8 mouse cellular contexts compared by ENCODE assay signal in genomic region chr3:115642001-115642845, GRCm38 (mm10).
A peak's percentile ranks its signal among the peaks of the same experiment; 100 is the strongest.
DNase-seq lines count a peak whose midpoint lies in the region; ATAC-seq and TF ChIP-seq lines count a peak whose summit lies in the region.

No protein-coding gene starts in this region.

- no peaks in the 10 kb centered on the region for H3K27me3 ChIP-seq in intestine, embryonic 16.5 days (replicated peaks; ENCODE audit: control insufficient read depth, insufficient read depth, low read length)
- H3K27me3 ChIP-seq in lung, embryonic 15.5 days, result no peaks in the 10 kb centered on the region

- H3K9me3 ChIP-seq in intestine, embryonic 16.5 days (ENCODE audit: control insufficient read depth, low read length), result no peaks in the 10 kb centered on the region
- H3K9me3 ChIP-seq in lung, embryonic 15.5 days, result no peaks in the 10 kb centered on the region

- H3K4me1 ChIP-seq in bone marrow macrophage, adult 2 months (ENCODE audit: control insufficient read depth, insufficient read depth, low read length), result peaks cover 28% of the 10 kb centered on the region
- peaks cover 8% of the 10 kb centered on the region for H3K4me1 ChIP-seq in intestine, embryonic 16.5 days (ENCODE audit: control insufficient read depth, insufficient read depth, low read length)
- H3K4me1 ChIP-seq in lung, embryonic 15.5 days, result peaks cover 2% of the 10 kb centered on the region; the same call in 1 of the 2 replicates

- peak overlapping the region; percentile 33; the same call in 1 of the 2 replicates for H3K4me3 ChIP-seq in bone marrow macrophage, adult 2 months (ENCODE audit: insufficient read depth, low read length)
- peak overlapping the region; percentile 48 for H3K4me3 ChIP-seq in intestine, embryonic 16.5 days (ENCODE audit: low read length)
- peak overlapping the region; percentile 45 for H3K4me3 ChIP-seq in lung, embryonic 15.5 days

- H3K9ac ChIP-seq in intestine, embryonic 16.5 days (ENCODE audit: low read depth, low read length), result peak overlapping the region; percentile 58
- H3K9ac ChIP-seq in lung, embryonic 15.5 days, result peak overlapping the region; percentile 36

- WGBS in intestine, embryonic 16.5 days, result 4% methylated on average over 26 of the region's 26 CpGs
- WGBS in lung, embryonic 15.5 days, result 4% methylated on average over 26 of the region's 26 CpGs

- peak; percentile 30 for DNase-seq in adrenal gland, adult 2 months
- DNase-seq in adrenal gland, adult 8-10 months, result no peak
- peak; percentile 54 for DNase-seq in forelimb bud, embryonic 11.5 days (ENCODE audit: low read depth, low spot score)
- peak; percentile 4 for DNase-seq in ovary, postnatal 14 days (ENCODE audit: low spot score)
- no peak for DNase-seq in natural killer cell, adult 2 months (ENCODE audit: low spot score in 2 of 2)

- no peak for TF ChIP-seq CTCF in bone marrow macrophage, adult 2 months (IDR thresholded peaks at IDR 0.05; ENCODE audit: low read depth, low read length)

- peak; percentile 75 for ATAC-seq in intestine, embryonic 16.5 days
- peak; percentile 58; the same call in 1 of the 2 replicates for ATAC-seq in lung, embryonic 15.5 days (ENCODE audit: borderline replicate concordance, extremely low read depth, low FRiP score, low TSS enrichment)

- TF ChIP-seq POLR2A in bone marrow macrophage, adult 2 months (IDR thresholded peaks at IDR 0.05; ENCODE audit: borderline replicate concordance, low read depth, low read length), result no peak

- no peak overlapping the region for H3K27ac ChIP-seq in bone marrow macrophage, adult 2 months (ENCODE audit: insufficient read depth, low read depth, low read length)
- peak overlapping the region; percentile 34 for H3K27ac ChIP-seq in intestine, embryonic 16.5 days (ENCODE audit: low read length)
- peak overlapping the region; percentile 72 for H3K27ac ChIP-seq in lung, embryonic 15.5 days

- peak overlapping the region; percentile 82 for H3K4me2 ChIP-seq in intestine, embryonic 16.5 days (ENCODE audit: low read depth, low read length)
- H3K4me2 ChIP-seq in lung, embryonic 15.5 days, result peak overlapping the region; percentile 68

- H3K36me3 ChIP-seq in intestine, embryonic 16.5 days (ENCODE audit: control insufficient read depth, insufficient read depth, low read length), result no peaks in the 10 kb centered on the region
- H3K36me3 ChIP-seq in lung, embryonic 15.5 days, result no peaks in the 10 kb centered on the region

Comparison
In these comparisons a context has a peak if more than half of its experiments do, and no peak if none do; other contexts are left out.
1. DNase-seq: peak in adrenal gland, adult 2 months (single experiment), forelimb bud, embryonic 11.5 days (single experiment) and ovary, postnatal 14 days (single experiment); none in adrenal gland, adult 8-10 months (single experiment) and natural killer cell, adult 2 months (0 of 2).
2. Peak in every context shown above with its lines, with median percentiles within 50 percentile points of each other: H3K4me3 ChIP-seq.